Mouse (Mus musculus): ENCODE data around the gene Rag1. TPM values are rescaled to one million over a fixed set of nuclear protein-coding genes. Genes with fewer than 3 reads are reported as not detected.

The Rag1 gene
- 0.15 to 0.72 TPM (median 0.35 TPM) in 4 replicates for total RNA-seq (2023)

DNA sequence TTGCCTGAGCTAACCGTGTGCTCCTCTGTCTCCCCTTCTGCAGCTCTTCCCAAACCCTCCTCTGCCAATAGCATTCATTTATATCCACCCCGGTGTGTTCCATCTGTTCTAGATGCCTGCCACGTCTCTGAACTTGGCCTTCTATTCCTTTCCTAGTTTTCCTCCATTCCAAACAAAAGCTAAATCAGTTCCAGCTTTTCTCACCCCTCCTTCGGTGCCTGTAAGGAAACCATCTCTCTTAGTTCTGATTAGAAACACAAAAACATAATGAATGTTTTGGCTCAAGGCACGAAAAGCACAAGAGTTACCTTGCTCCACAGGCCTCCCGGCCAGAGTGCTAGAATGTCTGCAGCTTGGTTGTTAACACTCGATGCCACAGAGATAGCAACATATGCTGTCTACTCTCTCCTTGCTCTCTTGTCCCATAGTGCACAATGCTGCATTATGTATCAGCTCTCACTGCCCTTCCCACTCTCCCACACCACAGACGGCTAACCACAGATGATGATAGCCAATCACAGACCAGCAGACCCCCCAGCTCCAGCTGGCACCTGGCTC, at the start of gene Rag1, which contains the start of gene B230118H07Rik:
Gene Rag1 (minus strand): TSS at position 388 of the 558 bp plus-strand sequence.
Gene B230118H07Rik (minus strand): TSS at position 419 of the 558 bp plus-strand sequence.

DNA sequence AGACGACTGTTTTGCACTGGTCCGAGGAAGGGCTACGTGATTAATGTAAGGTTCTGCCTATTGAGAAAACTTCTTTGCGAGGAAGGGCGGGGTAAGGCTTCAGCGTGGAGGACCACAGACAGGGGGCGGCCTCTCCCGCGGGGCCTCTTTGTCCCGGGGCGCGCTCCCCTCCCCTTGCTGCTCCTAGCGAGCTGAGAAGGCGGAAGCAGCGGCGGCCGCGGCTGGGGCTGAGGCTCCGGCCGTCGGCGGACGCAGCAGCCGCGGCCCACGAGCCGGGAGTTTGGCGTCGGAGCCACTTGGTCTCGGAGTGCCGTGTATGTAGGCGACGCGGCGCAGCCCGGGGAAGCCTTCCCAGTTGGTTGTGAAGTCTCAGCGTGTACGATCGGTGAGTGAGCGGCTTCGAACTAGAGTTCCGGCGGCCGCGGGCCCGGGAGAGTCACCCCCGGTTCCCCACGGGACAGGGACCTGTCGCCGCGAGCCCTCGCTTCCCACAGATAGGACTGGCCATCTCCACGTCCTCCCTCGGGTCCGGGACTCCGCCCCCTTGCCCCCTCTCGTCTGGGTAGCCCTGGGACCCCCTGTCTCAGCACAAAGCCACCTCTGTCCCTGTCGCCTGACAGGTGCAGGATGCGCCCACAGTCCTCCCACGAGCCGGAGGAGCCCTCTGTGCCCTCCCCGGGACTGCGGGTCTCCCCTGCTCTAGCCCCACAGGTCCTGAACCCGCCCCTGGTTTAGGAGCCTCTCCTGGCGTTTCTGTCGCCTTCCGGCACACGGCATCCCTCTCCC, 29.1 kb upstream of the Rag1 start, which contains the start of gene Traf6:
Gene Traf6 (plus strand): TSS at position 194 of the 786 bp plus-strand sequence.

DNA sequence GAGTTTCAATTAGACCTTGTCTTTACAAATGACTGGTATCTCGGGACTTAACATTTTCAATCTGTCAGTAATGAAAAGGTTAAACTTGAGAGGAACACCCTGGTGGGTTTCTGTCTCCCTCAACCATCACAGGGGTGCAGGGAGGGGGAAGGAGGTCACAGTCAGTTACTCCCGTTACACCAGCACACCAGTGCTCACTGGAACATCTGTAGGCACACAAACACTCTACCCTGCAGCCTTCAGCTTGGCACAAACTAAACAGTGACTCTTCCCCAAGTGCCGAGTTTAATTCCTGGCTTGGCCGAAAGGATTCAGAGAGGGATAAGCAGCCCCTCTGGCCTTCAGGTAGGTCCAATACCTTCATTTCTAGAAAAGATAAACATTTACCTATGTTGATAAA, 24.8 kb downstream of the Rag1 start, which contains the start of gene Rag2:
Gene Rag2 (plus strand): TSS at position 193 of the 400 bp plus-strand sequence.

Other genes with a start within 250 kb of the Rag1 start
- gene Rag2, start 24.8 kb downstream of the Rag1 start, total RNA-seq (2023): not detected in 4 replicates
- gene B230118H07Rik, start within 50 bp of the Rag1 start, total RNA-seq (2023): 0.38 to 1.7 TPM (median 1.4 TPM) in 3 of 4 replicates, not detected in the other
- 50.8 to 57.3 TPM (median 54.2 TPM) in 4 replicates for gene Traf6, start 28.9 kb upstream of the Rag1 start, total RNA-seq (2023)
- 0.29 to 0.97 TPM (median 0.61 TPM) in 3 of 4 replicates, not detected in the other for gene Prr5l, start 233.5 kb upstream of the Rag1 start, total RNA-seq (2023)
- 20.6 to 24.9 TPM (median 21.9 TPM) in 4 replicates for gene Commd9, start 236.7 kb upstream of the Rag1 start, total RNA-seq (2023)